Mouse (Mus musculus): ENCODE measurements around the gene Dpm1. TPM values are rescaled to one million over a fixed set of nuclear protein-coding genes. Genes with fewer than 3 reads are reported as not detected.

Dpm1 gene
- total RNA-seq, 2 experiments from 2014 or later = 122 to 134 TPM

DNA sequence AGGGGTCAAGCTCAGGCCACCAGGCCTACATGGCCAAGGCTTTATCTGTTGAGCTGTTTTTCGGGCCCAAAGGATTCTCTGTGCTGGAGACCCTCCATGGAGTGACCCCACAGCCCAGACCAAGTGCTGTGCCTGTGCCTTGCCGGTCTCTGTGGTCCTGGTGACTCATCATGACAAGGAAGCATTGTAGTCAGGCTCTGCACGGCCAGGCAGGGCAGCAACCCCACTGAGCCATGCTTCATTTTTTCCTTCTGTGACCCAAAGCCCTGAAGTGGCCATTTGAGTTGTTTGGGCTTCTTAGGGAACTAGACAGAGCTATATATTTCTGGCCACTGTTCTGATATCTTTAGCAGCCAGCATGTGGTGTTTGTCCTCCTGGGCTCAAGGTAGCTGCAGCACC, 62.6 kb downstream of the Dpm1 start:
- DNase-seq (ENCODE audit: low spot score in 2 of 2) = no peak

DNA sequence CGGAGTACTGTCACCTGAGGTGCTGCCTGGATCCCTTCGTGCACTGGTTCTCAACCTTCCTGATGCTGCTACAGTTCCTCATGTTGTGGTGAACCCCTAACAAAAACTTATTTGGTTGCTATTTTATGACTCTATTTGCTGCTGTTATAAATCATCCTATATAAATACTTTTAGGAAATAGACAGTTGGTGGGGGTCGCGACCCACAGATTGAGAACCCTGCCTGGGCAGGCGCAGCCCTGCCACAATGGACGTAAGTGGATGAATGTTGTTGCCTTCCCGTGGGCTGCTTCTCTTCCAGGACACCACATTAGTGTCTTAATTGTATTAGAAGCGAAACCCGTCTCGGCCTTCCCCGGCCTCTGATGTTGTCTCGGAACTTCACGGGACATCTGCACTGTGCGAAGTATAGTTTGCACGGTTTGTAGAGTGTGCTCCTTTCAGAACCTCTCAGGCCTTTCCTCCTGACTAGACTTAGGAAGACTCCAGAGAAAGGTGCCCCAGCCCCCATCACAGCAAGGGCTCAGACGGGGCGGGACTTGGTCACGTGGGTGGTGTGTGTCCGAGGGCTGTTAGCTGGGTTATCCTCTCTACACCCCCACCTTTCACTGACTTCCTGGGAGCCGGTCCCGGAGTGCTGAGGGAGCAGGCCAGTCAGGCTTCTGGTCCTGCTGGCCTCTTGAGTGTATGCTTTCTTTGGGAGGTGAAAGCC, 63.5 kb downstream of the Dpm1 start:
- no peak for DNase-seq (ENCODE audit: low spot score in 2 of 2)

DNA sequence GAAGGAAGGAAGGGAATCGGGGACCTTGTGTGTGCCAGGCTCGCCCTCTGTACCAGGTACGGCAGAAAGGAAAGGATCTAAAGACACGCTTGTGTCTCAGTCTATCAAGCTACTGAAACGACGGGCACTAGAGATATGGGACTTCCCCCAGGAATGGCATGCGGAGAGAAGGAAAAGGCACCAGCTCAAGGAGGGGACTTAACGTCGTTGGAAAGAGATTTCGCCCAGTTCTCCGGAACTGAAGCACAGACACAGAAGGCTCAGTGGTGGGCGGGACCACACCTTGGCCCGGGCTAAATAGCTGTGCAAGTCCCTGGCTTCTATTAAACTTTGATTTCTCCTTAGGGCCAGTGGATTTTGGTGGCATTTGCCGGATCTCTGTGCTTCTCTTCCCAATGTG, 68.4 kb downstream of the Dpm1 start:
- DNase-seq (ENCODE audit: low spot score in 2 of 2) = no peak

DNA sequence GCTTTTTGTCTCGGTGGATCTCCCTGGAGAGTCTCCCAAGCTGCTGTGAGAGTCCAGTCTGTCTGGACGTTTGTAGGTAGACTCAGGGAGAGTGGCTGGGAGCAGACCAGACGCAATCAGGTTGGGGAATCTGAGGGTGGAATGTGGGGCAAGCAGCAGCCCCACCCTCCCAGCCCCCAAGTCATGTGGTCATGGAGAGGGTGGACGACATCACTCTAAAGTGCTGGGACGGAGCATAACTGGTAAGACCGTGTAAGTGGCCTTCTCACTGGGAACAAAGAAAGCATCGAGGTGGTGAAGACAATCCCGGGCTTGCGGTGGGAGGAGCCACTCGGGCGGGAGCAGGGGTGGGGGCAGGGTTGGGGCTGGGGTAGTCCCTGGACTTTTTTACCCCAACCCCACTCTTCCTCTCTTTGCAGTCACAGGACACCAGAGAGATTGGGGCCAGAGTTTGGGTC, 68.8 kb downstream of the Dpm1 start:
- DNase-seq (ENCODE audit: low spot score in 2 of 2) = no peak

DNA sequence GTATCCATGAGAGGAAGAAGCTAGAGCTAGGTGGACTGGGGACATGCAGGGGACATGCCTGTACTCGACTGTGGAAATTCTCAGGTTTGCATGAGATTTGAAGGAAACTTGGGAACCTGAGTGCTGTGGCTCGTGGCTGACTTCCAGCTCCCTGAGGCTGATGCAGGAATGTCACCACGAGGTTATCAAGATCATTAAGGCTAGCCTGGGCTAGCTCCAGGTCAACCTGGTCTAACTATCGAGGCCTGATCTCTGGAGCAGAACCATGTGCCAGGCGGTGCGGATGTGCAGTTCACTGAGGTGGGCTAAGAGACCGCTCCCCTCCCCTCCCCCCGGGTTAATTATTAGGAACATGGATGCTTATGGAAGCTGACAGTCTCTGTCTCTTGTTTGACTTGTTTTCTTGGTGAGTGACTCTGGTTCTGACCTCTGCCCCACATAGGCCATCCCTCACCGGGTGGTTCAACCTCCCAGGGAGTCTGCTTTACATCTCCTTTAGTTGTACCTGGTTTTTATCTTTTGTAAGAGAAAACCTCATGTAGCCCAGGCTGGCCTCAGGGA, 69.9 kb downstream of the Dpm1 start:
- no peak for DNase-seq (ENCODE audit: low spot score in 2 of 2)

Small RNA genes lying within 50 kb of the gene (microRNA-seq; reads per million reads assigned to microRNA genes)
- gene Gm24561 (ENCODE audit: borderline number of aligned reads in 2 of 2) = 0 reads per million in 2 experiments

Other genes with a start within 250 kb of the Dpm1 start
- gene Ripor3, start 220.0 kb downstream of the Dpm1 start, total RNA-seq (2021) = 1 to 10 TPM; 1.8 TPM
- 1 to 10 TPM; 1.2 to 1.6 TPM for gene Pard6b, start 149.6 kb downstream of the Dpm1 start, total RNA-seq (2021)
- 10 to 100 TPM; 40.2 to 47.3 TPM for gene Adnp, start 23.5 kb downstream of the Dpm1 start, total RNA-seq (2021)
- gene Gm20716, start 227 bp downstream of the Dpm1 start, total RNA-seq (2021) = 10 to 100 TPM; 20.8 to 24.6 TPM
- 10 to 100 TPM; 15.4 to 16.9 TPM for gene Mocs3, start within 50 bp of the Dpm1 start, total RNA-seq (2021)
- gene Kcng1, start 51.1 kb upstream of the Dpm1 start, total RNA-seq (2021) = not detected

Measured in adrenal gland, adult 18-20 months (tissue).